Mouse (Mus musculus) yolk sac, embryonic 10.5 days (tissue): ENCODE results near the gene Gclc.

Source experiments
- DNase-seq: peaks from one replicate; pipeline ENCODE4 v3.0.0-alpha.2; 2017; ENCODE audit warnings: low spot score

The Gclc gene

GRCm38 (mm10) chr9:77753853-77754727 lies at the start of gene Gclc:
Gene Gclc, plus strand, starts transcription at chr9:77754535.
- peak; percentile 90 for DNase-seq

GRCm38 (mm10) chr9:77706515-77706914 lies 47.8 kb upstream of the Gclc start:
- DNase-seq = no peak

- DNase-seq = peak; percentile 71
Measured at GRCm38 (mm10) chr9:77707433-77708139, 46.7 kb upstream of the Gclc start.

- DNase-seq = no peak
Measured at GRCm38 (mm10) chr9:77708950-77709349, 45.4 kb upstream of the Gclc start.

GRCm38 (mm10) chr9:77711021-77711569 lies 43.2 kb upstream of the Gclc start:
- DNase-seq = no peak

GRCm38 (mm10) chr9:77712816-77713215 lies 41.5 kb upstream of the Gclc start:
- DNase-seq = no peak

GRCm38 (mm10) chr9:77713301-77713700 lies 41.0 kb upstream of the Gclc start:
- DNase-seq = no peak

- DNase-seq = no peak
Measured at GRCm38 (mm10) chr9:77715262-77715661, 39.1 kb upstream of the Gclc start.

- no peak for DNase-seq
Measured at GRCm38 (mm10) chr9:77716009-77716408, 38.3 kb upstream of the Gclc start.

- DNase-seq = peak; percentile 55
Measured at GRCm38 (mm10) chr9:77717831-77718435, 36.4 kb upstream of the Gclc start.

GRCm38 (mm10) chr9:77718816-77719411 lies 35.4 kb upstream of the Gclc start:
- no peak for DNase-seq

- DNase-seq = no peak
Measured at GRCm38 (mm10) chr9:77719675-77720074, 34.7 kb upstream of the Gclc start.

- no peak for DNase-seq
Measured at GRCm38 (mm10) chr9:77722381-77722780, 32.0 kb upstream of the Gclc start.

- DNase-seq = peak; percentile 43
Measured at GRCm38 (mm10) chr9:77724216-77724615, 30.1 kb upstream of the Gclc start.

GRCm38 (mm10) chr9:77725448-77725847 lies 28.9 kb upstream of the Gclc start:
- no peak for DNase-seq

- DNase-seq = no peak
Measured at GRCm38 (mm10) chr9:77726018-77726684, 28.2 kb upstream of the Gclc start.

GRCm38 (mm10) chr9:77727012-77727411 lies 27.3 kb upstream of the Gclc start:
- no peak for DNase-seq

- no peak for DNase-seq
Measured at GRCm38 (mm10) chr9:77732067-77732466, 22.3 kb upstream of the Gclc start.

GRCm38 (mm10) chr9:77737298-77738041 lies 16.9 kb upstream of the Gclc start:
- no peak for DNase-seq

- no peak for DNase-seq
Measured at GRCm38 (mm10) chr9:77741452-77741851, 12.9 kb upstream of the Gclc start.

GRCm38 (mm10) chr9:77744798-77745197 lies 9.5 kb upstream of the Gclc start:
- DNase-seq = peak; percentile 38
